Mouse (Mus musculus): ENCODE measurements at regions not wholly inside any gene's neighbourhood (a gene's known extent, or its start where the extent isn't known, plus 50 kb on each side); places are given as distances from the start of the nearest gene placed in this dataset.

- peak in 1 of 2 experiments; percentile 21 for DNase-seq
Measured at GRCm38 (mm10) chr6:31645261-31645660, 81.5 kb upstream of the Podxl start.

GRCm38 (mm10) chr6:31644504-31644903 is 80.7 kb upstream of the Podxl start:
- no peak for DNase-seq

DNA sequence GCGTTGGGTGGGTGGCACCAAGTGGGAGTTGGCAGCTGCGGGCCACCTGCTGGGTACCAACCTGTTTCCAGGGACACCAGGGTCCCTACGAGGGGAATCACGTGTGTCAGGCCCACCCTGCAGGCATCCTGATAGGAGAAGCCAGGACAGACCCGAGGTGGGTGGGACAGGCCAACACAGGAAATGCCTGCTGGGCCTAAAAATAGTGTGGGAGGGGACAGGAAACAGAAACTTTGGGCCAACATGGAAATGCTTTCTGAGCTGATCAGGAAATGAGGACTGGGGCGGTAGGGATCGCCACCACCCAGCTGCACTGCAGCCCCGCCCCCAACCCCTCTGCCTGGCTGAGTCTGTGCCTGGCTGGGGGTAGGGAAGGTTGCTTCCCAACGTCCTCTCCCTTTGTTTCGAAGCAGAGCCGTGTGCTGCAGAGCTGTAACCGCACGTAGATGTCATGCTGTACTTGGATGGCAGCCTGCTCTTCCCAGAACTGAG is 78.7 kb upstream of the Podxl start:
- peak; percentile 77 to 88 for DNase-seq

DNA sequence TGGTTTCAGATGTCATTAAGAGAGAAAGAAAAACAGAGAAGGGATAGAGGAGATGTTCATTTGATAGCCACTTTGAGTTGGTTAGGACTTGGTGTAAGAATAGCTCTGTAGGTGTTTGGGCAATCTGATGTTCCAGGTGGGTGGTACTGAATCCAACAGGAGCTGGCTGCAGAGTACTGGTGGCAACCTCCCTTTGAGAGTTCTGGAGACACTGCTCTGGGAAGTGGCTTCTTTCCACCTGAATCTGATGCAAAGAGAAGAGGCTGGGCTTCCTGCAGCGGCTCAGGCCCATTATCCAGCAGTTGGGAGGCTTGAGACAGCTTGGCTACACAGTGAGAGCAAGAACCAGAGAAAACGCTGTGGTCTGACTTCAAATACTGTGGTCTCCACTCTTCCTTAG is 77.0 kb upstream of the Podxl start:
- no peak for DNase-seq

DNA sequence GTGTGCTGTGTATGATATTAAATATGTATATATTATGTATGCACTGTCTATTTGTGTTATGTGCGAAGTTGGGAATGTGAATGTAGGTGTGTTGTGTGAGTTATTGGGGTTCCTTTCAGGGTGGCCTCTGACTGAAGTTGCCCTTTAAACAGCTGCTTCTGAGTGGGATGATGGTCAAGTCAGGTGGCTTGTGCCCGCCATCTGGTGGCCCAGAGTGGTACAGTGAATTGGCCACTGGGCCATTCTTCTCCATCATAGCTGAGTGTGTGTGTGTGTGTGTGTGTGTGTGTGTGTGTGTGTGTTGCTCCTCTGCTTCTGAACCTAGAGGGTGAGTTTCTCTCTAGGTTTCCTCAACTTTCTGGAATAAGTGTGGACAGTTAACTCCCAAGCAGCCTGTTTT is 75.7 kb upstream of the Podxl start:
- peak; percentile 84 to 88 for DNase-seq

GRCm38 (mm10) chr6:31638434-31639220 is 74.8 kb upstream of the Podxl start:
- peak in 1 of 2 experiments; percentile 11 for DNase-seq

- DNase-seq = peak in 1 of 2 experiments; percentile 31
Measured at GRCm38 (mm10) chr6:31637371-31638052, 73.7 kb upstream of the Podxl start.

GRCm38 (mm10) chr6:31636954-31637353 is 73.2 kb upstream of the Podxl start:
- peak in 1 of 2 experiments; percentile 20 for DNase-seq

DNA sequence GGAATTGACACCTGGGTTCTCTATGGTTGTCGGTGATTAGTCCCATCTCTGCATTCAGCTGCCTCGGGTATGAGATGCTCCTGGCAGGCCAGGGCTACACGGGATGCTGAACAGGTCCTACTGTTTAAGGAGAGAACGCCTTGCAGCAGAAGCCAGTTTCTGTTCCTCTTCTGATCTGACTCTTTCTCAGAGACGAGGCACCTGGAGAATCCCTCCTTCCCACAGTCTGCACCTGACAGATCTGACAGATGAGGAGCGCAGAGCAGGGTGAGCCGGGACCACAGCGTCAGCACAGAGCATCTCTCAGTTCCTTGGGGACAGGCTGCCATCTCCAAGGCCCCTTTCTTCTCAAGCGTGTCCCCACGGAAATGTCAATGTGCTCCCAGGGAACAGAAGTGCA is 68.7 kb upstream of the Podxl start:
- no peak for DNase-seq

DNA sequence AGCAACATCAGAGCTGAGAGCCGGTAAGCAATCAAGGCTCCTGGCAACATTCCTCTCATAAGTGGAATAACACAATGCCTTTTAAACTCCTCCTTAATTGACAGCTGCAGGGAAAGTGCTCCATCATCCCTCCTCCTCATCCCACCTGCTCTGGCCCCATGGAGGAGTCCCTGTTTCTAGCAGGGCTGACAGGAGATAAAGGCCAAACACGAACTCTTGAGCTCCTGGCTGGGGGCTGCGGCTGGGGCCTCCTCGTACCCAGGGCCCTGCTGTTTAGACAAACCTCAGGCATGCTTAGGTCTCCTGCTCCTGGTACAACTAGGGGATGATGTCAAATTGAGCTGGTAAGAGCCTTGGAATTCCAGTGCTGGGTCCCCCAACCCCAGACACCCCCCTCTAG is 66.2 kb upstream of the Podxl start:
- DNase-seq = peak in 1 of 2 experiments; percentile 33

DNA sequence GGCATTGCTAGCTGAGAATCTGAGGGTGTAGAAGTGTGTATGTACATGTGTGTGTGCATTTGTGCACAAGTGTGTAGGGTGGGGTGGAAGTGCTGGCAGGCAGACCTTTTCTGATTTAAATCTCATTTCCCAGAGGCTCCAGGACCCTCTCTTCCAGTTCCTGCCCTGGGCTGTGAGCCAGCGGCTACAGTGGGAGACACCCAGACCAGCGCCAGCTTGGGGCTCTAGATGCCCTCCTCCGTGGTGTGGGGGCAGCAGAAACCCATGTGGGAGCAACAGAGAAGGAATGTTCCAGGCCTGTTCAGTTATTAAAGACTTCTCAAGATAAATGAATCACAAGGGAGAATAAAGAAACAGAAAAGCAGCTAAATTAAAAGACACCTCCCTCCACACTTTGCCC is 64.1 kb upstream of the Podxl start:
- DNase-seq = peak; percentile 54 to 75

DNA sequence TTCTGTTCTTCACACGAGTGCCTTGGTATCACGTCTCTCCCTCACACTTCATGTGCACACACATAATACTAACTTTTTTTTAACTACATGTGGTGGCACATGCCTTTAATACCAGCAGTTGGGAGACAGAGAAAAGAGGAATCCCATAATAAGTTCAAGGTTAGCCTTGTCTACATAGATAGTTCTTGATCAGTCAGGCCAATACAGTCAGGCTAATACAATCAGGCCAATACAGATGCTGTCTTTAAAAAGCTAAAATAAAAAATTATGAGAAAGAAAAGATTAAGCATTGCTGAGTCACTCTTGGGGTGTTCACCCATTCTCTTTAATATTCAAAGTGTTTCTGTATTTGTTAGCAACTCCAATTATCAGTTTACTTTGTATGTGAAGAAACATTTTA is 61.3 kb upstream of the Podxl start:
- no peak for DNase-seq

DNA sequence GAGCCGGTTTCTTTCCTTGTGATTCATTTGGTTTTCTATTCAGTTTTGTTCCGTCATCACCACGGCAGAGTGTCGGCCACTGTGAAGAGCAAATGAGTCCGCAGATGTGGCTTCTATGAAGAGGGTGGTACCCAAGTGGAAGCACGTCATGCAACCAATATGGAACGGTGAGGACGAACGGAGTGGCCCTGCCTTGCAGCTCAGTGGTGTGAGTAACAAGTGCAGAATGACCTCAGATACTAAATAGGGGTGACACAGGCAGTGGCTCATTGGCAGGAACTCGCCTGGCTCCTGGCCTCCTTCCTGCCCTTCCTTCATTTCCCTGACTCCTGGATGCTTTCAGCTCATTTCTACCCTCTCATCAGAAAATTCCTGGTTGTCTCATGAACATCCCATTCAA is 60.6 kb upstream of the Podxl start:
- no peak for DNase-seq

DNA sequence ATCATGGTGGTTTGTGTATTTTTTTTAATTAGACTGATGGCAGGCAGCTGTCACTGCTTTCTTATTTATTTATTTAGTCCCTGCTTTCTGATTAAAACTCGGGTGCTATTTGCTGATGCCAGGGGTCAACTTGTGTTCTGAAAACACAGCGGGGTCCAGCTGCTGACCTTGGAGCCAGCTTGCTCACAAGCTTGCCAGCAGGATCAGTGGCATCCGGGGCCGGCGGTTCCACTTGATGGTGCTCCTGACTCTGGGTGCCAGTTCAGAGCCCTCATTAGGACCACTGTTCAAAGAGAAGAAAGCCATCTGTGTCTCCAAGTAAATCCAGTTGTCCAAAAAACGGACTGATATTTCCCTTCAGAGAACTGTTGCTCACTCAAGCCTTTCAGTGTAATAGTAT is 57.2 kb upstream of the Podxl start:
- peak; percentile 61 to 73 for DNase-seq

DNA sequence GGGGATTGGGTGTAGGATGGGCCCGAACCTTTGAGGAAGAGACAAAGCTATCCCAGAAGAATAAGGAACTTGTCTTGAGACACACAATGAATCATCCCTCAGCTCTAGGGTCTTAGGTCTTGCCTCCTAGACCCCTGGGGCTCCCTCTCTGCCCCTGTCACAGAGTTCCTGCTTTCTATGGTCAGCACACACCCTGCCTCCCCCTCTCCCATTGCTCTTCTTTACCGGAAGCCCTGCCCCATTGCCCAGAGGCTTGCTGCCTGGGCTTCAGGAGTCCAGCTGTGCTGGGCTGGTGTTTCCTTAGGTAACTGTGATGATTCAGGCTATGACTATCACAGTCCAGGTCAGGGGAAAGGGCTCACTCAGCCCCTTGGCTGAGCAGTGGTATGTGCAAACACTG is 55.1 kb upstream of the Podxl start:
- no peak for DNase-seq

GRCm38 (mm10) chr6:31617341-31617740 is 53.6 kb upstream of the Podxl start:
- peak; percentile 29 to 54 for DNase-seq

DNA sequence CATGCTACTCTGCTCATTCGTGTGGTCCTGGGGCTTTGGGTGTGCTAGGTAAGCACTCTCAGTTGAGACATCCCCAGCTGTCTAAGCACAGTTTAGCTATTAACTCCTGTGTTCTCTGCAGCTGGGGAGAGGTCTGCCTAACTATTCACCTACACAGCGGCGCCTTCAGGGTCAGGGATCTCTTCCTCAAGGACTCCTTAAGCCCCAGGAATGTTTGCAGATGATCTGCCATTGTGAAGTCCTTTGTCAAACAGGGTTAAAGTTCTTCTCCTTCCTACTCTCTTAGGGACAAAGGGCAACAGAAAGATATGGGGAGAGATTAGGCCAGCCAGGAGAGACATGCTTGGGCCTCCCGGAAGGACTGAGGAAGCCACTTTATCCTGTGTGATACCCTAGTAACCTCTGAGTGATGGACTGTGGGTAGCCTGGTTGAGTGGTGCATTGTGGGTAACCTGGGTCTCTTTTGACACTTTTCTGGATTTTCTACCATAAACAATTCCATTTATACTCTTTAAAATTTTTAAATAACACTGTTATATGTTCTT is 51.7 kb upstream of the Podxl start:
- no peak for DNase-seq

GRCm38 (mm10) chr6:31614563-31614962 is 50.8 kb upstream of the Podxl start:
- no peak for DNase-seq

DNA sequence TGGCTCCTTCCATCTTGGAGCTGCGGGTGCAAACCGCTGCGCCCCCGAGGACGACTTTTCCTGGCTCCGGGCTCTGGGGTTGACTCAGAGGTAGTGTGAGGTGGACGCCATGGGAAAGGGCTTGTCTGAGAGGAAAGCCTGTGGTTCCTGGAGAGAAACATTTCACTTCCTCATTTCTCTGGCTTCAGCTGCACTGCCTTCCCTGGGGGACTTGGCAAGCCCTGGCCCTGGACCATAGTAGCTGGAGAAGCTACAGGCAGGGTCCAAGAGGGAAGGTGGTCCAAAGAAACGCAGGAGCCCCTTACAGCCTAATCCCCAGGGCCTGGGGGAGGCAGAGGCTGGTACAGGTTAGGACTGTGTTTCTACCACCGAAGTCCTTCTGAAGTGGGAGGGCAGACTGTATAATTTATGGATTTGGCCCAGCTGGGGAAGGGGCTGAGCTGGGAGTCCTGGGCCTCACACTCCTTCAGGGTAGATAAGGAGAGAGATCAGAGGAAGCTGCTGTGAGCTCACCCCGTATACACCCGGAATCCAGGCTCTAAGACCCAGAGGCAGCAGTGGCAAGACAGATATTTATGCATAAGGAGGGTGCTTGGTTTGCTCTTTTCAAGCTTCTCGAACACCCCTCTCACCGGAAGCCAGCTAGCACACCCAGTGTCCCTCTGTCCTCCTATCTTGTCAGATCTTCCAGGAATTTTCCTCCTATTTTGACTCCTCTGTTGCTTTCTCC is 50.0 kb upstream of the Podxl start:
- peak in 1 of 2 experiments; percentile 43 for DNase-seq

Data from kidney, postnatal 4 days (tissue).